Mouse (Mus musculus): Measurements from ENCODE around the gene Gfral.
A peak's percentile ranks its signal among the peaks of the same experiment; 100 is the strongest.

The Gfral gene

GRCm38 (mm10) chr9:76122888-76123287 is 90.6 kb downstream of the Gfral start:
- DNase-seq (ENCODE audit: low read depth, low spot score) = peak; percentile 56
